Mouse (Mus musculus): ENCODE results near the gene Mcrip2. TPM values are rescaled to one million over a fixed set of nuclear protein-coding genes. Genes with fewer than 3 reads are reported as not detected.

The Mcrip2 gene
- polyA plus RNA-seq, 1 experiment from 2014 or later: 7.3 TPM

GRCm38 (mm10) chr17:25886806-25887205, 18.2 kb upstream of the Mcrip2 start:
- H3K4me2 ChIP-seq (ENCODE audit: low read depth, low read length): no peak overlapping the region
- H3K27ac ChIP-seq (replicated peaks; ENCODE audit: low read depth, low read length): no peak overlapping the region
- H3K4me1 ChIP-seq (ENCODE audit: control insufficient read depth, insufficient read depth, low read length): peaks cover 3% of the 10 kb centered on the region; the same call in 1 of the 2 replicates
- no peaks in the 10 kb centered on the region; the same call in none of the 2 replicates for H3K36me3 ChIP-seq (replicated peaks; ENCODE audit: control insufficient read depth, insufficient read depth, low read depth, low read length)
- H3K27me3 ChIP-seq (ENCODE audit: control insufficient read depth, insufficient read depth, low read length): no peaks in the 10 kb centered on the region
- no peak overlapping the region for H3K9ac ChIP-seq (replicated peaks; ENCODE audit: low read length)
- H3K9me3 ChIP-seq (replicated peaks; ENCODE audit: control insufficient read depth, low read length): no peaks in the 10 kb centered on the region
- DNase-seq (ENCODE audit: low spot score) (no peak), ATAC-seq (replicated peaks; ENCODE audit: insufficient number of reproducible peaks, low FRiP score, low TSS enrichment, low read depth) (no peak)
- H3K4me3 ChIP-seq (ENCODE audit: low read depth, low read length): no peak overlapping the region

- no peak overlapping the region for H3K4me3 ChIP-seq (ENCODE audit: low read depth, low read length)
- peaks cover 14% of the 10 kb centered on the region for H3K4me1 ChIP-seq (ENCODE audit: control insufficient read depth, insufficient read depth, low read length)
- no peak overlapping the region for H3K4me2 ChIP-seq (ENCODE audit: low read depth, low read length)
- 56% methylated on average over 4 of the region's 4 CpGs for WGBS
- H3K27me3 ChIP-seq (ENCODE audit: control insufficient read depth, insufficient read depth, low read length): no peaks in the 10 kb centered on the region
- no peaks in the 10 kb centered on the region for H3K9me3 ChIP-seq (replicated peaks; ENCODE audit: control insufficient read depth, low read length)
- H3K27ac ChIP-seq (replicated peaks; ENCODE audit: low read depth, low read length): no peak overlapping the region
- no peaks in the 10 kb centered on the region; the same call in none of the 2 replicates for H3K36me3 ChIP-seq (replicated peaks; ENCODE audit: control insufficient read depth, insufficient read depth, low read depth, low read length)
- no peak for ATAC-seq (replicated peaks; ENCODE audit: insufficient number of reproducible peaks, low FRiP score, low TSS enrichment, low read depth)
- H3K9ac ChIP-seq (replicated peaks; ENCODE audit: low read length): no peak overlapping the region
- DNase-seq (ENCODE audit: low spot score): peak; percentile 36
Observed at GRCm38 (mm10) chr17:25885636-25886035, 17.1 kb upstream of the Mcrip2 start.

- no peak overlapping the region for H3K4me3 ChIP-seq (ENCODE audit: low read depth, low read length)
- peaks cover 19% of the 10 kb centered on the region for H3K4me1 ChIP-seq (ENCODE audit: control insufficient read depth, insufficient read depth, low read length)
- 93% methylated on average over 3 of the region's 3 CpGs for WGBS
- no peak for DNase-seq (ENCODE audit: low spot score)
- no peak for ATAC-seq (replicated peaks; ENCODE audit: insufficient number of reproducible peaks, low FRiP score, low TSS enrichment, low read depth)
- H3K4me2 ChIP-seq (ENCODE audit: low read depth, low read length): no peak overlapping the region
- H3K9me3 ChIP-seq (replicated peaks; ENCODE audit: control insufficient read depth, low read length): no peaks in the 10 kb centered on the region
- no peaks in the 10 kb centered on the region for H3K27me3 ChIP-seq (ENCODE audit: control insufficient read depth, insufficient read depth, low read length)
- no peaks in the 10 kb centered on the region; the same call in none of the 2 replicates for H3K36me3 ChIP-seq (replicated peaks; ENCODE audit: control insufficient read depth, insufficient read depth, low read depth, low read length)
- H3K9ac ChIP-seq (replicated peaks; ENCODE audit: low read length): no peak overlapping the region
- no peak overlapping the region for H3K27ac ChIP-seq (replicated peaks; ENCODE audit: low read depth, low read length)
Observed at GRCm38 (mm10) chr17:25883824-25884223, 15.3 kb upstream of the Mcrip2 start.

- H3K27ac ChIP-seq (replicated peaks; ENCODE audit: low read depth, low read length): no peak overlapping the region
Observed at GRCm38 (mm10) chr17:25883268-25883667, 14.7 kb upstream of the Mcrip2 start.

GRCm38 (mm10) chr17:25882306-25882705, 13.7 kb upstream of the Mcrip2 start:
- WGBS: 19% methylated on average over 5 of the region's 5 CpGs
- Histone ChIP-seq H3K27me3 (ENCODE audit: control insufficient read depth, insufficient read depth, low read length) (no peaks in the 10 kb centered on the region), H3K27ac (replicated peaks; ENCODE audit: low read depth, low read length) (peak overlapping the region; percentile 52), H3K4me2 (ENCODE audit: low read depth, low read length) (no peak overlapping the region), H3K4me1 (ENCODE audit: control insufficient read depth, insufficient read depth, low read length) (peaks cover 19% of the 10 kb centered on the region), H3K9me3 (replicated peaks; ENCODE audit: control insufficient read depth, low read length) (no peaks in the 10 kb centered on the region), H3K36me3 (replicated peaks; ENCODE audit: control insufficient read depth, insufficient read depth, low read depth, low read length) (no peaks in the 10 kb centered on the region; the same call in none of the 2 replicates), H3K4me3 (ENCODE audit: low read depth, low read length) (no peak overlapping the region), H3K9ac (replicated peaks; ENCODE audit: low read length) (no peak overlapping the region)
- DNase-seq (ENCODE audit: low spot score) (no peak), ATAC-seq (replicated peaks; ENCODE audit: insufficient number of reproducible peaks, low FRiP score, low TSS enrichment, low read depth) (no peak)

More at GRCm38 (mm10) chr17:25883268-25883667, 14.7 kb upstream of the Mcrip2 start:
- DNase-seq (ENCODE audit: low spot score) (no peak), ATAC-seq (replicated peaks; ENCODE audit: insufficient number of reproducible peaks, low FRiP score, low TSS enrichment, low read depth) (no peak)
- 85% methylated on average over 8 of the region's 8 CpGs for WGBS
- Histone ChIP-seq H3K4me1 (ENCODE audit: control insufficient read depth, insufficient read depth, low read length) (peaks cover 19% of the 10 kb centered on the region), H3K4me3 (ENCODE audit: low read depth, low read length) (no peak overlapping the region), H3K9me3 (replicated peaks; ENCODE audit: control insufficient read depth, low read length) (no peaks in the 10 kb centered on the region), H3K9ac (replicated peaks; ENCODE audit: low read length) (no peak overlapping the region), H3K36me3 (replicated peaks; ENCODE audit: control insufficient read depth, insufficient read depth, low read depth, low read length) (no peaks in the 10 kb centered on the region; the same call in none of the 2 replicates), H3K27me3 (ENCODE audit: control insufficient read depth, insufficient read depth, low read length) (no peaks in the 10 kb centered on the region), H3K4me2 (ENCODE audit: low read depth, low read length) (no peak overlapping the region)

GRCm38 (mm10) chr17:25881691-25882090, 13.1 kb upstream of the Mcrip2 start:
- H3K9ac ChIP-seq (replicated peaks; ENCODE audit: low read length): no peak overlapping the region; the same call in 1 of the 2 replicates
- no peak for ATAC-seq (replicated peaks; ENCODE audit: insufficient number of reproducible peaks, low FRiP score, low TSS enrichment, low read depth)
- 13% methylated on average over 4 of the region's 4 CpGs for WGBS
- H3K27me3 ChIP-seq (ENCODE audit: control insufficient read depth, insufficient read depth, low read length): no peaks in the 10 kb centered on the region
- no peaks in the 10 kb centered on the region for H3K9me3 ChIP-seq (replicated peaks; ENCODE audit: control insufficient read depth, low read length)
- H3K4me1 ChIP-seq (ENCODE audit: control insufficient read depth, insufficient read depth, low read length): peaks cover 19% of the 10 kb centered on the region
- no peak for DNase-seq (ENCODE audit: low spot score)
- no peak overlapping the region; the same call in 1 of the 2 replicates for H3K27ac ChIP-seq (replicated peaks; ENCODE audit: low read depth, low read length)
- no peak overlapping the region for H3K4me2 ChIP-seq (ENCODE audit: low read depth, low read length)
- no peaks in the 10 kb centered on the region; the same call in none of the 2 replicates for H3K36me3 ChIP-seq (replicated peaks; ENCODE audit: control insufficient read depth, insufficient read depth, low read depth, low read length)
- no peak overlapping the region for H3K4me3 ChIP-seq (ENCODE audit: low read depth, low read length)

- Histone ChIP-seq H3K36me3 (replicated peaks; ENCODE audit: control insufficient read depth, insufficient read depth, low read depth, low read length) (no peaks in the 10 kb centered on the region; the same call in none of the 2 replicates), H3K4me1 (ENCODE audit: control insufficient read depth, insufficient read depth, low read length) (peaks cover 19% of the 10 kb centered on the region), H3K9me3 (replicated peaks; ENCODE audit: control insufficient read depth, low read length) (no peaks in the 10 kb centered on the region), H3K4me2 (ENCODE audit: low read depth, low read length) (no peak overlapping the region), H3K4me3 (ENCODE audit: low read depth, low read length) (no peak overlapping the region), H3K9ac (replicated peaks; ENCODE audit: low read length) (0 out of 2 replicates have a peak overlapping the region, but pooled peaks have one; percentile 18), H3K27me3 (ENCODE audit: control insufficient read depth, insufficient read depth, low read length) (no peaks in the 10 kb centered on the region), H3K27ac (replicated peaks; ENCODE audit: low read depth, low read length) (peak overlapping the region; percentile 56)
- 3% methylated on average over 5 of the region's 5 CpGs for WGBS
- DNase-seq (ENCODE audit: low spot score): peak; percentile 58
- no peak for ATAC-seq (replicated peaks; ENCODE audit: insufficient number of reproducible peaks, low FRiP score, low TSS enrichment, low read depth)
Observed at GRCm38 (mm10) chr17:25880913-25881641, 12.5 kb upstream of the Mcrip2 start.

GRCm38 (mm10) chr17:25880196-25880910, 11.8 kb upstream of the Mcrip2 start, which contains the start of gene Wfikkn1:
Gene Wfikkn1, minus strand, starts transcription at chr17:25880858.
- peak within 1 kb of the TSS; percentile 56 for H3K27ac ChIP-seq (replicated peaks; ENCODE audit: low read depth, low read length)
- H3K4me3 ChIP-seq (ENCODE audit: low read depth, low read length): no peak within 1 kb of the TSS
- peaks cover 19% of the 10 kb centered on the region for H3K4me1 ChIP-seq (ENCODE audit: control insufficient read depth, insufficient read depth, low read length)
- no peak within 1 kb of the TSS for H3K4me2 ChIP-seq (ENCODE audit: low read depth, low read length)
- no peak for DNase-seq (ENCODE audit: low spot score)
- H3K27me3 ChIP-seq (ENCODE audit: control insufficient read depth, insufficient read depth, low read length): no peaks in the 10 kb centered on the region
- no peaks in the 10 kb centered on the region for H3K9me3 ChIP-seq (replicated peaks; ENCODE audit: control insufficient read depth, low read length)
- H3K36me3 ChIP-seq (replicated peaks; ENCODE audit: control insufficient read depth, insufficient read depth, low read depth, low read length): no peaks in the 10 kb centered on the region; the same call in none of the 2 replicates
- peak within 1 kb of the TSS; percentile 18; the same call in 1 of the 2 replicates for H3K9ac ChIP-seq (replicated peaks; ENCODE audit: low read length)
- WGBS: 14% methylated on average over 5 of the region's 5 CpGs
- no peak for ATAC-seq (replicated peaks; ENCODE audit: insufficient number of reproducible peaks, low FRiP score, low TSS enrichment, low read depth)
